ENCODE assay signal across 8 mouse cellular contexts in genomic region chr11:7063681-7064267, GRCm38 (mm10). TPM values are rescaled to one million over a fixed set of nuclear protein-coding genes. Genes with fewer than 3 reads are reported as not detected.
DNase-seq lines count a peak whose midpoint lies in the region; ATAC-seq and TF ChIP-seq lines count a peak whose summit lies in the region.

No protein-coding gene starts in this region.

- TF ChIP-seq EP300 in stomach, postnatal 0 days (optimal IDR thresholded peaks at IDR 0.05): no peak

- H3K9me3 ChIP-seq in forebrain, postnatal 0 days (ENCODE audit: low read length): no peaks in the 10 kb centered on the region
- no peaks in the 10 kb centered on the region for H3K9me3 ChIP-seq in kidney, embryonic 15.5 days (replicated peaks)
- no peaks in the 10 kb centered on the region for H3K9me3 ChIP-seq in stomach, postnatal 0 days (ENCODE audit: control insufficient read depth, low read length)

- H3K4me3 ChIP-seq in left cerebral cortex, adult 2 months: peak overlapping the region; percentile 89
- H3K4me3 ChIP-seq in forebrain, postnatal 0 days (ENCODE audit: low read depth, low read length): peak overlapping the region; percentile 70
- peak overlapping the region; percentile 67 for H3K4me3 ChIP-seq in kidney, embryonic 15.5 days (replicated peaks)
- H3K4me3 ChIP-seq in stomach, postnatal 0 days (ENCODE audit: low read depth, low read length): peak overlapping the region; percentile 49

- H3K36me3 ChIP-seq in forebrain, postnatal 0 days (ENCODE audit: insufficient read depth): no peaks in the 10 kb centered on the region
- no peaks in the 10 kb centered on the region for H3K36me3 ChIP-seq in kidney, embryonic 15.5 days
- no peaks in the 10 kb centered on the region for H3K36me3 ChIP-seq in stomach, postnatal 0 days (ENCODE audit: control insufficient read depth, insufficient read depth, low read length)

- ATAC-seq in forebrain, postnatal 0 days: peak; percentile 60
- ATAC-seq in kidney, embryonic 15.5 days (replicated peaks; ENCODE audit: low FRiP score): peak; percentile 68
- peak; percentile 39; the same call in 1 of the 2 replicates for ATAC-seq in megakaryocyte progenitor cell, adult 5-6 weeks (replicated peaks; ENCODE audit: poor library complexity)
- ATAC-seq in stomach, postnatal 0 days (ENCODE audit: low FRiP score, low TSS enrichment): peak; percentile 53
- no peak for ATAC-seq in erythroid progenitor cell, adult 5-6 weeks (replicated peaks; ENCODE audit: low FRiP score, poor library complexity, severe bottlenecking)

- peak overlapping the region; percentile 80 for H3K4me2 ChIP-seq in forebrain, postnatal 0 days (ENCODE audit: low read depth)
- H3K4me2 ChIP-seq in kidney, embryonic 15.5 days: peak overlapping the region; percentile 96
- H3K4me2 ChIP-seq in stomach, postnatal 0 days (replicated peaks; ENCODE audit: low read depth): peak overlapping the region; percentile 81

- peak overlapping the region; percentile 97 for H3K27ac ChIP-seq in left cerebral cortex, adult 2 months
- H3K27ac ChIP-seq in forebrain, postnatal 0 days (ENCODE audit: low read depth, low read length): peak overlapping the region; percentile 66
- no peak overlapping the region for H3K27ac ChIP-seq in kidney, embryonic 15.5 days
- H3K27ac ChIP-seq in stomach, postnatal 0 days (replicated peaks): no peak overlapping the region

- peaks cover 3% of the 10 kb centered on the region; the same call in 1 of the 2 replicates for H3K27me3 ChIP-seq in forebrain, postnatal 0 days (ENCODE audit: insufficient read depth, low read length)
- peaks cover 86% of the 10 kb centered on the region for H3K27me3 ChIP-seq in kidney, embryonic 15.5 days
- H3K27me3 ChIP-seq in stomach, postnatal 0 days (ENCODE audit: control insufficient read depth, insufficient read depth, low read length): peaks cover 5% of the 10 kb centered on the region; the same call in 1 of the 2 replicates

- intact Hi-C loops in left cerebral cortex, adult 2 months (cut with DNase I): loop anchor here (2.0 to 10.0 kb wide), 5 partner anchors 45 to 589 kb away; partner anchors contain the start of genes Purb and Ramp3

- DNase-seq in left cerebral cortex, adult 2 months (ENCODE audit: extremely low spot score in 1 of 2, low spot score in 2 of 2): peak; percentile 37 to 62
- DNase-seq in left cerebral cortex, adult 11 months (ENCODE audit: low spot score): no peak
- DNase-seq in cerebellum, adult 18-20 months: peak; percentile 57 to 70
- peak; percentile 55 for DNase-seq in forebrain, postnatal 0 days
- DNase-seq in stomach, postnatal 0 days (ENCODE audit: low spot score): peak; percentile 48

- WGBS in forebrain, postnatal 0 days: under 1% methylated on average over 49 of the region's 53 CpGs
- under 1% methylated on average over 50 of the region's 53 CpGs for WGBS in kidney, embryonic 15.5 days
- under 1% methylated on average over 39 of the region's 53 CpGs for WGBS in stomach, postnatal 0 days

- H3K9ac ChIP-seq in forebrain, postnatal 0 days: peak overlapping the region; percentile 81
- peak overlapping the region; percentile 48; the same call in 1 of the 2 replicates for H3K9ac ChIP-seq in kidney, embryonic 15.5 days
- peak overlapping the region; percentile 52 for H3K9ac ChIP-seq in stomach, postnatal 0 days (ENCODE audit: low read length)

- no peaks in the 10 kb centered on the region for H3K4me1 ChIP-seq in forebrain, postnatal 0 days (ENCODE audit: insufficient read depth)
- H3K4me1 ChIP-seq in kidney, embryonic 15.5 days: peaks cover 27% of the 10 kb centered on the region
- H3K4me1 ChIP-seq in stomach, postnatal 0 days (replicated peaks; ENCODE audit: control insufficient read depth, insufficient read depth): peaks cover 4% of the 10 kb centered on the region; the same call in 1 of the 2 replicates

- TF ChIP-seq CTCF in left cerebral cortex, adult 2 months (IDR thresholded peaks at IDR 0.05): no peak; the same call in none of the 2 replicates
- 0 out of 2 replicates have a peak, but pooled peaks have one; percentile 26 for TF ChIP-seq CTCF in forebrain, postnatal 0 days (IDR thresholded peaks at IDR 0.05; ENCODE audit: low read depth)
- peak; percentile 34 for TF ChIP-seq CTCF in stomach, postnatal 0 days (IDR thresholded peaks at IDR 0.05; ENCODE audit: low read depth)

RNA-seq across cellular contexts. Expression of gene Adcy1, which starts 0.5 kb away (rescaled TPM):
- total RNA-seq in left cerebral cortex, adult 2 months (2021): 100 to 1,000 TPM; 298 to 316 TPM
- total RNA-seq in forebrain, postnatal 0 days (2014; rRNA removed): 115 and 159 TPM in 2 replicates
- polyA plus RNA-seq in forebrain, postnatal 0 days (2015; fragmentation: Nextera tagmentation; extraction: Ambion mirVana): 12.6 and 13.6 TPM in 2 replicates
- 1.4 and 1.5 TPM in 2 replicates for polyA plus RNA-seq in kidney, embryonic 15.5 days (2015; fragmentation: Nextera tagmentation; extraction: Ambion mirVana)
- 0.02 TPM in 1 of 2 replicates, not detected in the other for total RNA-seq in megakaryocyte progenitor cell, adult 5-6 weeks (2015)
- total RNA-seq in megakaryocyte progenitor cell, adult 5-6 weeks (2017): not detected in 2 replicates
- polyA plus RNA-seq in stomach, postnatal 0 days (2015; fragmentation: Nextera tagmentation; extraction: Ambion mirVana): 0.73 and 0.82 TPM in 2 replicates
- total RNA-seq in erythroid progenitor cell, adult 5-6 weeks (2015; ENCODE audit: low replicate concordance): not detected in 2 replicates
- total RNA-seq in erythroid progenitor cell, adult 5-6 weeks (2017; ENCODE audit: low replicate concordance): not detected in 2 replicates

Comparison
In these comparisons a context has a peak if more than half of its experiments do, and no peak if none do; other contexts are left out.
1. H3K27ac ChIP-seq: peak in left cerebral cortex, adult 2 months (single experiment) and forebrain, postnatal 0 days (single experiment); none in kidney, embryonic 15.5 days (single experiment) and stomach, postnatal 0 days (single experiment).
2. RNA of gene Adcy1, which starts 0.5 kb away (total RNA-seq): 298 to 316 TPM in left cerebral cortex, adult 2 months and 115 to 159 TPM in forebrain, postnatal 0 days; 0.02 TPM in megakaryocyte progenitor cell, adult 5-6 weeks and not detected in erythroid progenitor cell, adult 5-6 weeks; every median in the first group is over 100 times any median in the second.
3. Peak in every context shown above with its lines, with median percentiles within 50 percentile points of each other: H3K4me3 ChIP-seq, H3K4me2 ChIP-seq and H3K9ac ChIP-seq.